Mouse (Mus musculus) megakaryocyte progenitor cell, adult 5-6 weeks (primary cell): ENCODE measurements around the gene Ttc16. TPM values are rescaled to one million over a fixed set of nuclear protein-coding genes. Genes with fewer than 3 reads are reported as not detected.
A peak's percentile ranks its signal among the peaks of the same experiment; 100 is the strongest.

Experiments used
- ATAC-seq: replicated peaks from 2 replicates; pipeline ENCODE4 v1.8.0; 2016; ENCODE audit warnings: mild to moderate bottlenecking, moderate TSS enrichment, inconsistent platforms; ENCODE audit not compliant: poor library complexity
- total RNA-seq, 2 experiments: library from RNA; stranded (forward) in 1 of 2; stranded (reverse) in 1 of 2; fragments of 157-497, 149-512 nt in 1 of 2; fragments of 200-1000 nt in 1 of 2; gene quantifications; 2 replicates each; pipeline versions ENCODE4 v1.2.3 to v1.2.4; 2015 to 2017

Gene Ttc16
- total RNA-seq, 2 experiments from 2014 or later: not detected

GRCm38 (mm10) chr2:32781710-32782109, 6.3 kb upstream of the Ttc16 start:
- ATAC-seq: no peak

DNA sequence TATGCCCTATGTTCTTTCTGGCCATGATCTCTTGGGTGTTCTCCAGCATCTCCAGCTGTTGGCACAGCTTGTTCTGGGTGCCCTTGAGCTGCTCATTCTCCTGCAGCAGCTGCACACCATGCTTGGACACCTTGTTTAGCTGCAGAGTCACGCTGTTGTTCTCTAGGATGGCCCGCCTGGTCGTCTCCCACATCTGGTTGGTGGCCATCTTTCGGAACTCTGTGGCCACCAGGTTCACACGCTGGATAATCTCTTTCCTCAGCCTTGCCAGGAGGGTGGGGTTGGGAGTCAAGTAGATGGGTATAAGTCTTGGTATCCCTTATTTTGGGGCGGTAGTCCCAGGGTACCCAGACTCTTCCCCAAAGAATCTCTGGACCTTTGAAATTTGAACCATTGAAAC, 4.3 kb upstream of the Ttc16 start:
- ATAC-seq: no peak

- ATAC-seq: peak; percentile 50
Observed at GRCm38 (mm10) chr2:32779131-32779530, 3.7 kb upstream of the Ttc16 start.

- ATAC-seq: no peak
Observed at GRCm38 (mm10) chr2:32778081-32778480, 2.6 kb upstream of the Ttc16 start.

DNA sequence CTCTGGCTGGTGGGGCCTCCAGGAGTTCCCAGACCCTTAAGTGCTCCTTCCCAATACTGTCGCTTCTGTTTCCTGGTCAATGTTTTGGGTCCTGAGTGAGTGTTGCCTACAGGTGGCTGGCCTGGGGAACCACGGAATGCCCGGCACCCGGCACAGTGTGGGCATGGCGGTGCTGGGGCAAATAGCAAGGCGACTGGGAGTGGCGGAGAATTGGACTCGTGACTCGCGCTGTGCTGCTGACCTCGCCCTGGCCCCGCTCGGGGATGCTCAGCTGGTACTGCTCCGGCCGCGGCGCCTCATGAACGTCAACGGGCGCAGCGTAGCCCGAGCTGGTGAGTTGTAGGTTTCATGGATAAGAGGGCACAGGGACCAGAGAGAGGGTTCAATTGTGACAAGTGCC, 759 bp upstream of the Ttc16 start:
- no peak; the same call in 1 of the 2 replicates for ATAC-seq

- ATAC-seq: no peak
Observed at GRCm38 (mm10) chr2:32772626-32773279, 2.7 kb downstream of the Ttc16 start.

DNA sequence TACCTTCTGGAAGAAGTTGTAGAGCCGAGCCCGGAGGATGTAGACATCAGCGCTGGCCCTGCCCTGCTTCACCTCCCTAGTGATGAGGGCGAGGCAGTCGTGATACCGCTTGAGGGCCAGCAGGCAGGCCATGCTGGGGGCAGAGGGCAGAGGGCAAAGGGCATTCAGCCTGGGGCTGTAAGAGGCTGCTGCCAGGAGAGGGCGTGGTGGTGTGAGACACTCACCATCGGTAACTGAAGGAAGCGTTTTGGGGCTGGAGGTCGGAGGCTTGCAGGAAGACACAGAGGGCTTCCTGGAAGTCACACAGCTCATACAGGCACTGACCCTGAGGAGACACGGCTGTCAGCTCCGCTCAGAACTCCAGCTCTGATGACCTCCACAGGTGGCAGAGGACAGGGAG, 3.5 kb downstream of the Ttc16 start:
- ATAC-seq: no peak

DNA sequence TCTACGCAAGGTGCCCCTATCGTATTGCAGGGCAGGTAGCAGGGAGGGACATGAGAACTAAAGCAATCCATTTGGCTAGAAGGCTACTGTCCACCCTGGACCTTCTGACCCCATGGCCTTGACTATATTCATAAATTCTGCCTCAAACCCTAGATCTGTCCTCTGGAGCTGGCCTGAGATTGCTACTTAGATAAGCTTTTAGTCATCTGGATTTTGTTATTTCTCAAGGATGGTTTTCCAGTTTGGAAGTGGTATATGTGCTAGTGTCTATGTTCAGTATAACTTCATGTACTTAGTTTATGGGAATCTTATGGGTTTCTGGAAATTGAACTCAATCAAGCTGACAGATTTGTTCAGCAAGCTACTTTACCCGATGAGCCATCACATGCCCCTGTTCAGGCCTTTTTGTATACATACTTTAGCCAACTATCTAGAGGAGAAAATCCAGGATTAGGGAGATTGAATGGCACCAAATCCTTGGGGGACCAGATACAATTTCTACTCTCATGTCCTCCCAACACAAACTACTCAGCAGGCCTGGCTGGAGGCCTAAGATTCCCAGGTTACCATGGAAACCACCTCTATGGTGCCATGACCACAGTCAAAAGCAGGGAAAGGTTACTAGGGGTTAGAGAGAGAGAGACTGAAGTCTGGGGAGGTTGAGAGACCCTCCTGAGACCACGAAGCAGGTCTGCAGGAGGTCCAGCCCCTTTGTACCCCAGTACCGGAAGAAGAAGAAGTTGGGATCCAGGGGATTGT, 5.9 kb downstream of the Ttc16 start:
- no peak for ATAC-seq

GRCm38 (mm10) chr2:32768661-32769285, 6.7 kb downstream of the Ttc16 start:
- ATAC-seq: peak; percentile 91

DNA sequence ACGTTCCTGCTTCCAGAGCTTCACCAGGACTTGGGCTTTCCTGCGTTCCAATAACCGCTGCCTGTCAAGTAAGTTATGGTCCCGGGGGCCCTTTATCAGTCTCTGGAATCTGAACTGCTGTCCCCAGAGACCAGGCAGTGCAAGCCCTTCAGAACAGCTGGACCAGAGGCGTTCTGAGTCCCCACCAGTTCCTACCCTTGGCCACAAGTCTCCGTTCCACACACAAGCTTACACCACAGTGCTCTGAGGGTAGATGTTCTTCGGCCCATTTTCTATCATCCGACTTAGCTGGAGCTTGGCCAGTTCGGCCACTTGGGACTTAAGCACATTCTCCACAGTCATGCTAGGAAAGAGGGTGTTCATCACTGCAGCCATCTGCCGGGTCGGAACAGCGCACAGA, 8.2 kb downstream of the Ttc16 start:
- no peak for ATAC-seq

DNA sequence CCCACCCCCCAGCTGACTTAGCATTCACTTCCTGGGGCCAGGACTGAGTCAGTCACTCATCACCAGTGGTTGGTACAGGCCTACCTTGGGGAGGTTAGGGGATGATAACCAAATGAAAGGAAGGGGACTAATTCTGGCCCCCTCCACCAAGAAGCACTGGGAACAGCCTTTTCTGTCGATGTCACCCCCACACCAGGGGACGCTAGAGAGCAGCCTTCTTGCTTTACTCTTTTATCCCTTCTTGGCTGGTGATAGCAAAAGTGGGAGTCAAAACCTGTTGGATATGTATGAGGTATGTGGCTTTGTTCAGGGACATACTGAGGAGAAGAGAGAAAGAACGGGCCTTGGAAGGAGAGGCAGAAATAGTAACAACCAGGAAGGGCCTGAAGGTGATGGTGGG, 12.1 kb downstream of the Ttc16 start:
- ATAC-seq: peak; percentile 39; the same call in 1 of the 2 replicates

GRCm38 (mm10) chr2:32761859-32762258, 13.6 kb downstream of the Ttc16 start:
- no peak for ATAC-seq

GRCm38 (mm10) chr2:32761361-32761760, 14.1 kb downstream of the Ttc16 start:
- no peak for ATAC-seq

- no peak for ATAC-seq
Observed at GRCm38 (mm10) chr2:32759001-32759400, 16.4 kb downstream of the Ttc16 start.

DNA sequence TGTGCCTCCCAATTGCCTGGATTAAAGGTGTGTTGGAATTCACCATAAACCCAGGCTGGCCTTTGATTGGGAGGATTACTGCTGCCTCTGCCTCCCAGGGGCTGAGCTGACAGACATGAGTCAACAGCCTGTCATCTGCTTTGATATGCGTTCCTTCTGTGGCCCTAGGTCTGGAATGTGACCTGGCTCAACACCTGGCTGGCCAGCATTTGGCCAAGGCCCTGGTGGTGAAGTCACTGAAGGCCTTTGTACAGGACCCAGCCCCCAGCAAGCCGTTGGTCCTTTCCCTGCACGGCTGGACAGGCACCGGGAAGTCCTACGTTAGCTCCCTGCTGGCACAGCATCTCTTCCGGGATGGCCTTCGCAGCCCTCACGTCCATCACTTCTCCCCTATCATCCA, 16.9 kb downstream of the Ttc16 start:
- no peak for ATAC-seq

DNA sequence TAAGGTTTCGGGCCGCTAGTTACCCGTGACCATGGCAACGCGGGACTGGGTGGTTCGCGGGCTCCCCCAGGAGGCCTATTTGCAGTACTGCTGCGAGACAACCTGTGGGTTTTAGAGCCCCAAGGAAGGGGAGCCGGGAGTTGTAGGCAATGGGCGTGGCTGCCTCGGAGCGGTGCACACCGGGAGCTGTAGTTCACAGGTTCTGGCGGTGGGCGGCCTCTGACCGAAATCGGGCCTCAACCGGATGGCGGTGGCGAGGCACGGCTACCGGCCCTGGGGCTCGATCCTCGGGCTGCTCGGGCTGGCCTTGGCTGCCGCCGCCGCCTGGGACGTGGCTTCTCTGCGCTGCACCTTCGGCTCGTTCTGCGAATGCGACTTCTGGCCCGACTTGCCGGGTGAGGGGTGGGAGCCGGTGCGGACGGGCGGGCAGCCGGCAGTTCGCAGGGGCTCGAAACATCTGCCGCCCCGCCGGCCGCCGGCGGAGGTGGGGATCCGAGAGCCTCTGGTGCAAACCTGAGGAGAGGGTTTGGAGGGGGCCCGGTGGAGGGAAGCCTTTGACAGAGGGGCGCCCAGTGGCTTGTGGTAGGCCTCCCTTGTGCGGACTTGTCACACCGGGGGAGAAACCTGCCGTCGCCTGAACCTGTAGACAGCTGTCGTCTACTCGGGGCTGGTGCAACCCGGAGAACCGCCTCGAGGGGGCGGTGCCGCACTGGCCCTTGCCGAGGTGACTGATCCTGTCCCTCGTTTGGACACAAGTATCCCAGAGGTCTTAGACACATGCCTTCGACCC, 18.2 kb downstream of the Ttc16 start, which contains the start of gene Tor2a:
Tor2a (plus strand) TSS at position 179 of the 790 bp plus-strand sequence.
- peak; percentile 99 for ATAC-seq

DNA sequence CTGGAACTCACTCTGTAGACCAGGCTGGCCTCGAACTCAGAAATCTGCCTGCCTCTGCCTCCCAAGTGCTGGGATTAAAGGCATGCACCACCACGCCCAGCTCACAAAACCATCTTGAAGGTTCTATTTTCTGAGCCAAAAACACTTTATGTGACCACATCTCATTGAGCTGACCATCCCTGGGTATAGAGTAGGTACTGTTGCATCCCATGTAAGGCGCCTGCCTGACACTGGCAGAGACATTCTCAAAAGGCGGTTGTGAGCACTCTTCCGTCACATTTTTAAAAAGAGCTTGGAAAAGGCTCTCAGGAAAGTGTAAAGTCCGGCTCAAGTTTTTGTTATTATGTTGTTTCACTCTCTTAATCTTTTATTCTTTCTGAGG, 18.8 kb downstream of the Ttc16 start:
- ATAC-seq: no peak

DNA sequence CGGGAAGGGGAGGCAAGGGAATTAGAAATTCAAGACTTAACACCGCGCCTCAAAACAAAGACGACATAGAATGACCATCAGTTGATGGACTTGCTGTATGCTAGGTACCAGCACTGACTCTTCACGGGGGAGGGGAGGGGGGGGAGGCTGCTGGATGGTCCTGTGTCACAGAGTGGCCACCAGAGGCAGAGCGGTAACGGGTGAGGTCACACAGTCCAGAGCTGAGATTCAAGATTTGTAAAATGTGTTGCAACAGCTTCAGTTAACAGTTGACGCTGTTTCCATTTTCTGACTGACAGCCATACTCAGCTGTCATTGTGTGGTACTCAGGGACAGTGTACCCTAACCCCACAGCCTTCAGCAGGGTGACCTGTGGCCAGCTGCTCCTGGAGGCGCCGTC, 23.3 kb downstream of the Ttc16 start:
- ATAC-seq: no peak

- no peak for ATAC-seq
Observed at GRCm38 (mm10) chr2:32751665-32752033, 23.8 kb downstream of the Ttc16 start.

GRCm38 (mm10) chr2:32750887-32751664, 24.4 kb downstream of the Ttc16 start:
- no peak for ATAC-seq

DNA sequence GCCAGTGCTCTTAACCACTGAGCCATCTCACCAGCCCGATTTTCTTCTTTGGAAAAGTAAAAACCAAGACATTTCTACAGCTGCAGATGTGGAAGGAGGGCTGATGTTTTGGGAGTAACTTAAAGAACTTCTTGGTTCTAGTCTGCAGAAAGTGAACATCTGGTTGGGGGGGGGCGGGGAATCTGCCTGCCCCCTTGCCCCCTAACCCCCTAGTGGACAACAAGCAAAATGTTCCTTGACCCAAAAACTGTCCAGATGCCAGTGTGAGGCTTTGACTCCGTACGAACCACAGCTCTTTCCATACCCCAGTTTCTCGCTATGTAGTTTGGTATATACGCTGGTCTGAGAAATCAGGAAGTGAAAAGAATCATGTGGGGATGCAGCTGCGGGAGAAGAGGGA, 25.2 kb downstream of the Ttc16 start:
- no peak for ATAC-seq
